Mouse (Mus musculus) myocyte (in vitro differentiated cells): ENCODE measurements at regions not wholly inside any gene's neighbourhood (a gene's known extent, or its start where the extent isn't known, plus 50 kb on each side); places are given as distances from the start of the nearest gene placed in this dataset.
"Not testable (repeated sequence)": the region's sequence is repeated elsewhere in the genome, so short reads cannot be mapped to it uniquely, and the experiment has no call there.

Source experiments
- H3K27me3 ChIP-seq: one replicate; pipeline ENCODE4 v1.6.1; 2011; ENCODE audit not compliant: control insufficient read depth, insufficient read depth, insufficient read length
- H3K36me3 ChIP-seq: one replicate; pipeline ENCODE4 v1.6.1; 2011; ENCODE audit not compliant: control insufficient read depth, insufficient read depth
- H3K4me2 ChIP-seq: one replicate; pipeline ENCODE4 v1.6.1; 2011; ENCODE audit warnings: low read depth, control low read depth
- H3K4me3 ChIP-seq: one replicate; pipeline ENCODE4 v1.5.1; 2011; ENCODE audit warnings: mild to moderate bottlenecking, control low read depth, moderate library complexity
- H3K79me2 ChIP-seq: one replicate; pipeline ENCODE4 v1.6.1; 2011; ENCODE audit not compliant: control insufficient read depth, insufficient read depth
- H3ac ChIP-seq: one replicate; pipeline ENCODE4 v1.6.1; 2011; ENCODE audit not compliant: control insufficient read depth, insufficient read length
- CEBPB ChIP-seq: IDR thresholded peaks from 2 replicates; pipeline ENCODE4 v1.6.1; 2011; ENCODE audit warnings: mild to moderate bottlenecking, moderate library complexity; ENCODE audit not compliant: poor library complexity, insufficient read depth, severe bottlenecking
- E2F4 ChIP-seq: IDR thresholded peaks from one replicate; pipeline ENCODE4 v1.6.1; 2011; ENCODE audit warnings: mild to moderate bottlenecking, control low read depth, moderate library complexity; ENCODE audit not compliant: insufficient read depth
- MAX ChIP-seq: IDR thresholded peaks from one replicate; pipeline ENCODE4 v1.6.1; 2011; ENCODE audit warnings: low read depth, mild to moderate bottlenecking, control low read depth
- MYOD1 ChIP-seq, 3 experiments: IDR thresholded peaks; one replicate each; pipeline ENCODE4 v1.6.1; 2011; ENCODE audit warnings: control low read depth in 2 of 3, low read depth in 2 of 3, mild to moderate bottlenecking in 2 of 3, moderate library complexity in 1 of 3; ENCODE audit not compliant: insufficient read length in 2 of 3, control insufficient read depth in 1 of 3
- MYOG ChIP-seq, 3 experiments: IDR thresholded peaks; one replicate each; pipeline ENCODE4 v1.6.1; 2011; ENCODE audit warnings: control low read depth in 2 of 3, low read depth in 2 of 3, mild to moderate bottlenecking in 2 of 3; ENCODE audit not compliant: insufficient read length in 2 of 3, control insufficient read depth in 1 of 3, insufficient read depth in 1 of 3
- POLR2A ChIP-seq: IDR thresholded peaks from one replicate; pipeline ENCODE4 v1.6.1; 2011; ENCODE audit warnings: low read depth, mild to moderate bottlenecking, control low read depth, moderate library complexity; ENCODE audit not compliant: insufficient read length
- POLR2AphosphoS2 ChIP-seq: IDR thresholded peaks from one replicate; pipeline ENCODE4 v1.6.1; 2011; ENCODE audit warnings: low read depth, control low read depth; ENCODE audit not compliant: insufficient read length
- REST ChIP-seq: IDR thresholded peaks from one replicate; pipeline ENCODE4 v1.6.1; 2011; ENCODE audit warnings: mild to moderate bottlenecking, control low read depth, moderate library complexity; ENCODE audit not compliant: insufficient read depth, insufficient read length
- SRF ChIP-seq: IDR thresholded peaks from one replicate; pipeline ENCODE4 v1.6.1; 2011; ENCODE audit warnings: low read depth; ENCODE audit not compliant: control insufficient read depth, insufficient read length
- TCF12 ChIP-seq: IDR thresholded peaks from one replicate; pipeline ENCODE4 v1.6.1; 2011; ENCODE audit warnings: mild to moderate bottlenecking, control low read depth; ENCODE audit not compliant: poor library complexity, insufficient read depth, severe bottlenecking
- TCF3 ChIP-seq: IDR thresholded peaks from one replicate; pipeline ENCODE4 v1.6.1; 2011; ENCODE audit warnings: low read depth, control low read depth; ENCODE audit not compliant: insufficient read length
- USF1 ChIP-seq: IDR thresholded peaks from one replicate; pipeline ENCODE4 v1.6.1; 2011; ENCODE audit warnings: low read depth, mild to moderate bottlenecking, control low read depth, moderate library complexity

GRCm38 (mm10) chr1:51569625-51570024 lies 91.4 kb upstream of the Nabp1 start:
- no peaks in the 10 kb centered on the region for H3K27me3 ChIP-seq
- H3K79me2 ChIP-seq, result no peaks in the 10 kb centered on the region
- TF ChIP-seq TCF3 (no peak), MYOG (IDR thresholded peaks at IDR 0.05; ENCODE audit: control insufficient read depth in 1 of 3, insufficient read depth in 1 of 3, insufficient read length in 2 of 3, low read depth in 2 of 3) (no peak), POLR2A (no peak), MAX (no peak), CEBPB (no peak), MYOD1 (IDR thresholded peaks at IDR 0.05; ENCODE audit: control insufficient read depth in 1 of 3, insufficient read length in 2 of 3, low read depth in 2 of 3) (no peak), REST (no peak), POLR2AphosphoS2 (no peak), E2F4 (no peak), USF1 (no peak), TCF12 (no peak), SRF (no peak)
- H3K36me3 ChIP-seq, result no peaks in the 10 kb centered on the region
- H3K4me3 ChIP-seq, result no peak overlapping the region
- H3ac ChIP-seq, result no peak overlapping the region
- no peak overlapping the region for H3K4me2 ChIP-seq

- no peak overlapping the region for H3K4me3 ChIP-seq
- H3K27me3 ChIP-seq, result no peaks in the 10 kb centered on the region
- TF ChIP-seq REST (no peak), POLR2AphosphoS2 (no peak), TCF3 (no peak), MAX (no peak), MYOD1 (IDR thresholded peaks at IDR 0.05; ENCODE audit: control insufficient read depth in 1 of 3, insufficient read length in 2 of 3, low read depth in 2 of 3) (no peak)
- no peak overlapping the region for H3ac ChIP-seq
- H3K4me2 ChIP-seq, result no peak overlapping the region
- H3K79me2 ChIP-seq, result no peaks in the 10 kb centered on the region
- H3K36me3 ChIP-seq, result no peaks in the 10 kb centered on the region
These were observed 88.0 kb upstream of the Nabp1 start for GRCm38 (mm10) chr1:51566170-51566649.

- H3K4me3 ChIP-seq, H3K36me3 ChIP-seq, H3ac ChIP-seq, H3K4me2 ChIP-seq, H3K27me3 ChIP-seq, H3K79me2 ChIP-seq: not testable (repeated sequence)
These were observed 78.4 kb upstream of the Nabp1 start for GRCm38 (mm10) chr1:51556616-51557015.

DNA sequence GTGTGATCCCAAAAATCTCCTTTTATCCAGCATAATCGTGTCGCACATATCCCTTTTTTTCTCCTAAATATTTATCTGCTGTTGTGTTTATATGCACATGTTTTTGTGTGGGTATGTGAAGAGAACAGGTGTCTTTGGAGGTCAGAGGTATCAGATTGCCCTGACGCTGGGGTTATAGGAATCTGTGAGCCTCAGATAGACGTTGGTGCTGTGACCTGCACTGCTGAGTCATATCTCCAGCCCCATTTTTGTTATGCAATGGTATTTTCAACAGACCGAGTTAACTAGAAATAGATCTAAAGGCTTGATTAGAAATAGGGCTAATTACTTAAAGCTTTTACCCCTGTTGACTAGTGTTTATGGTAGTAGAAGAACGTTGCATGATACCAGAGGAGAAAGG lies 75.5 kb upstream of the Nabp1 start:
- TF ChIP-seq E2F4, result no peak
- TF ChIP-seq POLR2AphosphoS2, result no peak
- TF ChIP-seq TCF12, result no peak
- TF ChIP-seq USF1, result no peak
- Histone ChIP-seq H3K36me3 (no peaks in the 10 kb centered on the region), H3ac (no peak overlapping the region), H3K4me3 (no peak overlapping the region), H3K27me3 (no peaks in the 10 kb centered on the region), H3K4me2 (no peak overlapping the region), H3K79me2 (no peaks in the 10 kb centered on the region)

GRCm38 (mm10) chr1:51551624-51552023 lies 73.4 kb upstream of the Nabp1 start:
- Histone ChIP-seq H3K79me2 (no peaks in the 10 kb centered on the region), H3K27me3 (no peaks in the 10 kb centered on the region), H3ac (no peak overlapping the region), H3K4me3 (no peak overlapping the region), H3K4me2 (no peak overlapping the region), H3K36me3 (no peaks in the 10 kb centered on the region)
- TF ChIP-seq TCF12, result no peak
- no peak for TF ChIP-seq REST
- TF ChIP-seq TCF3, result no peak
- no peak for TF ChIP-seq MAX
- TF ChIP-seq SRF, result no peak
- TF ChIP-seq CEBPB, result no peak
- TF ChIP-seq POLR2AphosphoS2, result no peak
- no peak for TF ChIP-seq E2F4
- no peak for TF ChIP-seq MYOD1 (IDR thresholded peaks at IDR 0.05; ENCODE audit: control insufficient read depth in 1 of 3, insufficient read length in 2 of 3, low read depth in 2 of 3)
- no peak for TF ChIP-seq MYOG (IDR thresholded peaks at IDR 0.05; ENCODE audit: control insufficient read depth in 1 of 3, insufficient read depth in 1 of 3, insufficient read length in 2 of 3, low read depth in 2 of 3)
- no peak for TF ChIP-seq POLR2A
- TF ChIP-seq USF1, result no peak

GRCm38 (mm10) chr1:51542801-51543200 lies 64.6 kb upstream of the Nabp1 start:
- TF ChIP-seq MAX (no peak), E2F4 (no peak), SRF (no peak), POLR2A (no peak)
- no peak overlapping the region for H3K4me3 ChIP-seq
- no peaks in the 10 kb centered on the region for H3K36me3 ChIP-seq
- no peaks in the 10 kb centered on the region for H3K79me2 ChIP-seq
- H3ac ChIP-seq, result no peak overlapping the region
- no peaks in the 10 kb centered on the region for H3K27me3 ChIP-seq
- H3K4me2 ChIP-seq, result no peak overlapping the region
